Mouse (Mus musculus) adrenal gland (tissue): Measurements from ENCODE around the gene Cln5.

Source experiments
- intact Hi-C: fragments of 180-260 bp; cut with DNase I; formaldehyde crosslinking; loops from one replicate; pipeline ENCODE4 v1.15.1; 2025

Gene Cln5

GRCm38 (mm10) chr14:103106301-103106700, 36.3 kb downstream of the Cln5 start:
- intact Hi-C loops: no loop called here

- intact Hi-C loops: no loop called here
Measured at GRCm38 (mm10) chr14:103109971-103110370, 40.0 kb downstream of the Cln5 start.

GRCm38 (mm10) chr14:103112606-103113363, 42.8 kb downstream of the Cln5 start:
- intact Hi-C loops: no loop called here

- intact Hi-C loops: no loop called here
Measured at GRCm38 (mm10) chr14:103114994-103115670, 45.1 kb downstream of the Cln5 start.

GRCm38 (mm10) chr14:103125756-103126155, 55.7 kb downstream of the Cln5 start:
- intact Hi-C loops: no loop called here
